Mouse (Mus musculus): Measurements from ENCODE around the gene Pogz. TPM values are rescaled to one million over a fixed set of nuclear protein-coding genes. Genes with fewer than 3 reads are reported as not detected.
A peak's percentile ranks its signal among the peaks of the same experiment; 100 is the strongest.
"Not testable (repeated sequence)": the region's sequence is repeated elsewhere in the genome, so short reads cannot be mapped to it uniquely, and the experiment has no call there.

Gene Pogz
- total RNA-seq, 2 experiments from 2014 or later = 27.5 to 29.2 TPM

- not testable (repeated sequence) for DNase-seq
- intact Hi-C loops (cut with DNase I) = loop anchor here (5.0 to 10.0 kb wide), 2 partner anchors 290 to 447 kb away; no protein-coding TSS in a partner anchor
These were observed 67.4 kb downstream of the Pogz start for GRCm38 (mm10) chr3:94904759-94905158.

DNA sequence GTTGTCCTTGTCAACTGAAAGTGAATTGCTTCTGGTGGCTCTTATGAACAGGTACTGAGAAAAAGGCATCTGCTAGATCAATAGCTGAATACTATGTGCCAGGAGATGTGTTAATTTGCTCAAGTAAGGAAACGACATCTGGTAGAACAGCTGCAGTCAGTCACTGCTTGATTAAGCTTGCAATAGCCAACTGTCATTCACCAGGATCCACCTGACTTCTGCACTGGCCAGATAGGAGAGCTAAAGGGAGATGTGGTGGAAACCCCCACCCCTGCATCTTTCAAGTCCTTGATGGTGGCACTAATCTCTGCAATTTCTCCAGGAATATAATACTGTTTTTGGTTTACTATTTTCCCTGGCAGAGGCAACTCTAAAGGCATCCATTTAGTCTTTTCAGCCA lies 69.1 kb downstream of the Pogz start:
- no peak for DNase-seq
- intact Hi-C loops (cut with DNase I) = loop anchor here (10.0 kb wide), 1 partner anchor 292 kb away; no protein-coding TSS in a partner anchor

- DNase-seq = no peak
- intact Hi-C loops (cut with DNase I) = no loop called here
These were observed 73.8 kb downstream of the Pogz start for GRCm38 (mm10) chr3:94911050-94911693.

- no peak for DNase-seq
- intact Hi-C loops (cut with DNase I) = no loop called here
These were observed 76.4 kb downstream of the Pogz start for GRCm38 (mm10) chr3:94913801-94914200.

- intact Hi-C loops (cut with DNase I) = no loop called here
- no peak for DNase-seq
These were observed 78.8 kb downstream of the Pogz start for GRCm38 (mm10) chr3:94915903-94916741.

DNA sequence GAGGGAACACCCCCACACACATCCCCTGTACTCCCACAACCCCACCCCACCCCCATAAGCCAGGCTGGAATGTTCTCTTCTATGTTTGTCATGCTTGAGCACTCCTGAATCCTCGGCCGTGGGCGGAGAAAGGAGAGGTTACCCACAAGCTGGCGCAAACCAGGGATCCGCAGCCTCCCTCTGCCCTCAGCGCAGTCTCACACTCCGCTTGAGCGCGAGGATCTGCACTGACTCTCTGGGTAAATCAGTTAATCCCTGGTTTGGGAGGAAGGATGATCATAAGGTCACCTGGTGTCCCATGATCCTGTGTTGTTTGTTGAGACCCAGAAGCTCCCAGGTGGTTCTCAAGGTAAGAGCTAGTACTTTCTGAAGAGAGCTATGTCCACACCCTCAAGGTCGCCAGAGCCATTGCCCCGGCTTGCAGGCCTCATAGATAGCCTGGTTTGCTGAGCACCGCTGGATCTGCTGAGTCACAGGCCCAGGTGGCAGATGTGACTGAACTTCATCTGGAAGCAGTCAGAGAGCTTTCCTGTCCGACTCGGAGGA lies 80.5 kb downstream of the Pogz start:
- intact Hi-C loops (cut with DNase I) = no loop called here
- no peak for DNase-seq

DNA sequence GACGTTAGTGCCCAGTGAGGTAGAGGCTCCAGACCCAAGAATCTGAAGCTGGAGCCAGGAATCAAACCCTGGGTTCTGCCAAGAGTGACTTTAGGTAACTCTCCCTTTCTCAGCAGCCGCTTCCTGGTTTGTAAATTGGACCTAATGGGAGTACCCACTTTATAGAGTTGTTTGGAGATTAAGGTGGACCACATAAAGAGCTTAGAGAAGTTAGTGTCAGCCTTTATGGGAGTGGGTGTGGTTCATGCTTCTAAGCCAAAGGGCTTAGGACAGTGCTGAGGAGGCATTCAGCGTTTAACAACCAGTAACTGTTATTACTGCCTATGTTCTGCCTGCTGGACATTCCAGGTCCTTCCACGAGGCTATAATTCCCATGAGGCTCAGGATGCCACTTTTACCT lies 81.5 kb downstream of the Pogz start:
- DNase-seq = no peak
- intact Hi-C loops (cut with DNase I) = no loop called here

DNA sequence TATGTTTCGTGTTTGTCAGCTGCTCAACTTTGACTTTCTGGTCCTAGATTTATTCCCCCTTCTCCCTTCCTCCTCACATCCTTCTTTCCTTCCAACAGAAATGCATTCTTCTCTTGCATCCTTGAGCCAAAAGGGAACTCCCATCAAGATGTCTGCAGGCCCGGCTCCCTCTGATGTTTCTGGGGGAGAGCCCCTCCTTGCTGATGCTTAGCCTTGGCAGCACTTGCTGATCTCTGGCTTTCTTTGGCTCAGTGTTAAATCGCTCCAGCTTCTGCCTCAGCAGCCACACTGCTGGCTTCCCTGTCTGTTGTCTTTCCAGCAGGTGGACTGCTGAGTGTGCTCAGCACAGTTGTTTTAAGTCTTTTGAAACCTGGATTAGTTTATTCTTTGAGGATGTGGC lies 83.7 kb downstream of the Pogz start:
- DNase-seq = peak; percentile 35 to 44

DNA sequence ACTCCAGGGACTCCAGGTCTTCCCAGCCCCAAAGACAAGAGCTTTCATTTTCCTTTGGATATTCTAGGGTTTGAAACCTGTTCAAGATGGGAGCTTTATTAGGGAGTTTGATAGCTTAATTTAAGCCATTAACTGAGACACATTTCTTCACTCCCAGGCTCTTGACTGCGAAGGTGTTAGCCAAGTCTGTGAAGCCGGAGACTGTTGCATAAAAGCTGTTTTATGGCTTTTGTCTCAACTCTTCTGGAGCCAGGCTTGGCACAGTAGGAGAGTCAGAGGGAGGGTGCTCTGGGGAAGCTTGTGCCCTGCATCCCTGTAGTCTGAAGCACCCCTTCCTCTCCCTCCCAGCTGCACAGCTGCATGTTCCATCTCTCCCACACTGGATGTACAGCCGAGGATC lies 85.0 kb downstream of the Pogz start:
- intact Hi-C loops (cut with DNase I) = no loop called here
- DNase-seq = no peak

More for the DNA sequence above, 83.7 kb downstream of the Pogz start:
- intact Hi-C loops (cut with DNase I) = no loop called here

GRCm38 (mm10) chr3:94924688-94925087 lies 87.3 kb downstream of the Pogz start:
- intact Hi-C loops (cut with DNase I) = no loop called here
- DNase-seq = no peak

DNA sequence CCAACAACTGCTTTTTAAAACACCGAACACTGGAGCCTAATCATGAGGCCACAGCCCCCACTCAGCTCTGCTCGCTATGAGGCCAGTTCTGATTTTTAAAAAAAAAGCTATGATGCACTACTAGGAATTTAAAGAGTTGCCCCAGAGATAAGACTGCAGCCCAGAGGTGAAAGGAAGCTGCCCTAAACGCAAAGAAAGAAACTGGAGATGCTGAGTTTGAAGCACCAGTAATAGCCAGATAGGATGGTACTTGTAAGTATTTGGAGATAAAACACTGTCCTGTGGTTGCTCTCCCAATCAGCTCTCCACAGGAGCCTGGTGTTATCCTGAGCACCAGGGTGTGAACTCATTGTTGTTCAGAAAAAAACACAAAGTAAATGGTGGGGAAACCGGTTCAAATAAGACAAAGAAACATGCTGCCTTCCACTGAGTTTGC lies 89.0 kb downstream of the Pogz start:
- intact Hi-C loops (cut with DNase I) = not testable (repeated sequence)

DNA sequence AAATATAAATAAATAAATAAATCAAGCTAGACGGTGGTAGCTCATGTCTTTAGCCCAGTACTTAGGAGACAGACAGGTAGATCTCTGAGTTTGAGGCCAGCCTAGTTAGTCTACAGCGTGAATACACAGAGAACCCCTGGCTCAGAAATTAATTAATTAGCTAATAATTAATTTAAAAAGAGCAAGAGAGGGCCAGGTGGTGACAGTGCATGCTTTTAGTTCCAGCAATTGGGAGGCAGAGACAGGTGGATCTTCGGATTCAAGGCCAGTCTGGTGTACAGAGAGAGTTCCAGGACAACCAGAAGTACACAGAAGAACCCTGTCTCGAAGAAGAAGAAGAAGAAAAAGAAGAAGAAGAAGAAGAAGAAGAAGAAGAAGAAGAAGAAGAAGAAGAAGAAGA lies 91.6 kb downstream of the Pogz start:
- intact Hi-C loops (cut with DNase I); DNase-seq: not testable (repeated sequence)

More for the DNA sequence above, 89.0 kb downstream of the Pogz start:
- not testable (repeated sequence) for DNase-seq

- intact Hi-C loops (cut with DNase I) = not testable (repeated sequence)
- peak; percentile 38 to 57 for DNase-seq
These were observed 93.3 kb downstream of the Pogz start for GRCm38 (mm10) chr3:94930386-94931266.

GRCm38 (mm10) chr3:94931427-94932082 lies 94.2 kb downstream of the Pogz start:
- intact Hi-C loops (cut with DNase I); DNase-seq: not testable (repeated sequence)

Other genes with a start within 250 kb of the Pogz start
- gene Gm10972, start 194.5 kb upstream of the Pogz start, total RNA-seq (2021) = not detected
- gene Tuft1, start 178.7 kb upstream of the Pogz start, total RNA-seq (2021) = 1 to 10 TPM; 3.2 to 3.3 TPM
- gene Selenbp2, start 144.0 kb upstream of the Pogz start, total RNA-seq (2021) = 1 to 10 TPM; 4.7 to 6.5 TPM
- under 1 TPM; 0.52 to 0.69 TPM for gene Cgn, start 51.1 kb upstream of the Pogz start, total RNA-seq (2021)
- 100 to 1,000 TPM; 282 to 285 TPM for gene Psmb4, start 49.4 kb downstream of the Pogz start, total RNA-seq (2021)
- gene Selenbp1, start 95.5 kb downstream of the Pogz start, total RNA-seq (2021) = 10 to 100 TPM; 53.7 to 58.5 TPM
- 10 to 100 TPM; 10.1 to 10.4 TPM for gene Rfx5, start 116.5 kb downstream of the Pogz start, total RNA-seq (2021)
- 10 to 100 TPM; 35.6 to 41.1 TPM for gene Pi4kb, start 137.2 kb downstream of the Pogz start, total RNA-seq (2021)
- 10 to 100 TPM; 20.3 to 24.3 TPM for gene Zfp687, start 177.9 kb downstream of the Pogz start, total RNA-seq (2021)
- gene Psmd4, start 205.0 kb downstream of the Pogz start, total RNA-seq (2021) = 100 to 1,000 TPM; 140 to 142 TPM

Data from heart, postnatal 10 days (tissue).